Mouse (Mus musculus) c-Kit-negative CD71-positive TER-119-positive erythroid progenitor cells, embryonic 14.5 days (primary cell): ENCODE measurements around the gene Slc43a2.
"Not testable (repeated sequence)": the region's sequence is repeated elsewhere in the genome, so short reads cannot be mapped to it uniquely, and the experiment has no call there.

Source experiments
- DNase-seq: peaks from one replicate; pipeline ENCODE4 v3.0.0-alpha.2; 2013; ENCODE audit warnings: low read depth, low spot score

Slc43a2 gene

GRCm38 (mm10) chr11:75551321-75551720 lies 19.8 kb downstream of the Slc43a2 start:
- no peak for DNase-seq

DNA sequence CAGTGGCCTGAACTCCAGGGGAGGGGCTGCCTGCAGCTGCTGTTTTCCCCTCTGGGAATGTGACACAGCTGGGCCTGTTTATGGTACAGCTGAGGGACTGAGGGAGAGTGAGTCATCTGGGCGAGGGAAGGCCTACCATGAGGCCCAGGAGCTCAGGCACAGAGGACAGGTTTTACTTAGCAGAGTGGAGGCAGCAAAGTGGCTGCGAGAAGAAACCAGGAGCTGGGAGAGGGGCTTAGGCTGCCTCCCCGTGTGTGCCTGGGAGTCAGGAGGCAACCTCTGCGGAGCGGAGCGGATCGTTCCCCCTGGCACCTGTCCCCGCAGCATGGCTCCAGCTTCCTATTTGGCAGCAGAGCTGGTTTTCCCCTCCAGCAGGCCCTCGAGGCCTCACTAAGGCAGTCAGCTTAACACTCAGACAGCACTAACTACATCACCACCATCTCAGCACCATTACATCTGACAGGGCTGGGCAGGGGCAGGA lies 20.5 kb downstream of the Slc43a2 start:
- no peak for DNase-seq

- DNase-seq: no peak
Measured at GRCm38 (mm10) chr11:75552906-75553482, 21.5 kb downstream of the Slc43a2 start.

DNA sequence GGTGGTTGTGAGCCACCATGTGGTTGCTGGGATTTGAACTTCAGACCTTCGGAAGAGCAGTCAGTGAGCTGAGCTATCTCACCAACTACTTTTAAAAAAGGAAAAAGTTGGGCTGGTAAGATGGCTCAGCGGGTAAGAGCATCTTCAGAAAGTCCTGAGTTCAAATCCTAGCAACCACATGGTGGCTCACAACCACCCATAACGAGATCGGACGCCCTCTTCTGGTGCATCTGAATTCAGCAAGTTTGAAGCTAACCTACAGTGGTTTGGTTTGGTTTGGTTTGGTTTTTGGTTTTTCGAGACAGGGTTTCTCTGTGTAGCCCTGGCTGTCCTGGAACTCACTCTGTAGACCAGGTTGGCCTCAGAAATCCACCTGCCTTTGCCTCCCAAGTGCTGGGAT lies 24.5 kb downstream of the Slc43a2 start:
- not testable (repeated sequence) for DNase-seq

- DNase-seq: no peak
Measured at GRCm38 (mm10) chr11:75557142-75557541, 25.6 kb downstream of the Slc43a2 start.

GRCm38 (mm10) chr11:75558101-75558500 lies 26.6 kb downstream of the Slc43a2 start:
- DNase-seq: no peak

DNA sequence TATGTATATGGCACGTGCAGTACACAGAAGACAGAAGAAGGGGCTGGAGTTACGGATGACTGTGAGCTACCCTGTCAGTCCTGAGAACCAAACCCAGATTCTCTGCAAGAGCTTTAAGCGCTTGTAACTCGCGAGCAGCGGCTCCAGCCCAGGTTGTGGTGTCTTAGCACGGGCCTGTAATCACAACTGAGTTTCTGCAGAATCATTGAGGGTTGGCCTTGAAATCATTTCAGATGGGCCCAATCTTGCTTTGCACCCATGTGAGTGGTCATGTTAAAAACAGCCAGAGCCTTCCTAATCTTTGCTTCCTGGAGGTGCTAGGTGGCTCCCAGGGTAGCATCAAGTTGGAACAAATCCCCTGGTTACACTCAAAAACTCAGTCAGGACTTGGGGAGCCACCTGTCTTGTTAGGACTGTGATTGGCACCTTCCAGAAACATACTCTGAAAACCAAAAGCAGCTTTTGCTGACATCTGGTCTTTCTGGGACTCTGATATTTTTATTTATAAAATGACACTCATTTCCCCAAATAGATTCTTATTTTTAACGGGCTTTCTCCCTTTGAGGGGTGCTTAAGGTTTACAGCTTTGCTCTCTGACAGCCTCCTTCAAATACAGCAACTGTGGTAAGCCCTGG lies 28.5 kb downstream of the Slc43a2 start:
- no peak for DNase-seq

DNA sequence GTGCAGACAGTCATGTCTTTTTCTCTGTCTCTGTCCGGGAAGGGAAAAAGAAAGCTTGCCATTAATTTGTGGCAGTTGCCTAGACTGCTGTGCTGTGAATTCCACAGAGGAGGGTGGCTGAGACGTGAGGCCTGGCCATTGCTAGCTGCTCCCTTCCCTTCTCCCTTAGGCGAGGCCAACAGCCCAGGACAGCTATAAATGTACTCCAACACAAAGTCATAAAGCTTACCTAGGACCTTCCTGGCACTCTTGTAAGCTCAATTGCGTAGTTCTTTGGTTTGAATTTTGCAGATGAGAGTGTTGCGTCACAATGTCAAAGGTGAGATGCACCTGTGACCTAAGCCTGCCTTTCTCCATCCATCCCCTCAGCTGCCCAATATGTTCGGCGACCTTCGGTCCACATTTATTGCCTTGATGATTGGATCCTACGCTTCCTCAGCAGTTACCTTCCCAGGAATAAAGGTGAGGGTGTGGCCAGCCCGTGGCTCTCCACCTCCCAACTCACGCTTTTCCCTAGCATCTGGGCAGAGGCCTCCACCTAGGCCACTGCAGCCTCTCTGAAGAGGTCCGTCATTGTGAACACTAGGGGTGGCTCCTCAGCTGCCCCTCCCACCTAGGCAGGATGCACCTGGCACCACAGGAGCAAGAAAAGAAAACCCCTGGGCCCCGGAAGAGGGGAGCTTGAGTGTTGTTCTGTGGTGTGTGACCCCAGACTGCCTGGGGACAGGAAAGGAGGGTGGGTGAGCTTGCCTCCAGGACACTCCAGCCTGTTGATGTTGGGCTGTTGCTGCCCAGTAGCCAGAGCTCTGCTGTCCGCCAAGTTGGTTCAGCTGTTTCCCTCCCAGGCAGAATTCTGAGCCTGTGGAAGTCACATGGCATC lies 29.3 kb downstream of the Slc43a2 start:
- no peak for DNase-seq

- no peak for DNase-seq
Measured at GRCm38 (mm10) chr11:75561410-75561791, 29.9 kb downstream of the Slc43a2 start.

- DNase-seq: no peak
Measured at GRCm38 (mm10) chr11:75562840-75563239, 31.3 kb downstream of the Slc43a2 start.

DNA sequence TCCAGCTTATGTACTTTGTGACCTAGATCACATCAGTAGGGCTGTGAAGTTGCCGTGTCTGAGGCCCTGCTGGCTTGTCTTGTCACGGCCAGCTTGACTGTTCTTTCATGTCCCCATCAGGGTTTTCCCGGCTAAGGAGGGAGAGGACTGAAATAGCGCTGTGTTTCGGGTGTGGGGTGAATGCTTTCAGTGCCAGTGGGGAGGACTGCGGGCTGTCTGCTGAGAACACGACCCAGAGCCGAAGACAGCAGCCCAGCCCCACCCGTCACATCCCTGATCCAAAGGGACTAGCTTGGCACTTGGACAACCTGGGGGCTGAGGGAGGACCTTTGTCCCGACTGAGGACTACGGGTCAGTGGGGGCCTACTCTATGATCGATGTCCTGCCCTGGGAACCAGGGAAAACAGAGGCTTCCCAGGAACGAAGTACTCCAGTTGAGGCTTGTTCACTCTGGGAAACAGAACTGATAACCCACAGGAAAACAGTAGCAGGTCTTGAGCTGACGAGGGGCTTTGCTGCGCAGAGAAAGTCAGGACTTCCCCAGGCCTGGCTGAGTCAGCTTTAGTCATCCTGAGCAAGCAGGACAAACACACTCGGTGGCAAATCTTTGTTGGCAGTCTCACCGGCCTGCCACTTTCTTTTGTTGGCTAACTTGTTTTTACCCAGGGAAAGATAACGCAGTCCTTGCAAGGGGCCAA lies 32.5 kb downstream of the Slc43a2 start:
- no peak for DNase-seq

- DNase-seq: no peak
Measured at GRCm38 (mm10) chr11:75565849-75566248, 34.4 kb downstream of the Slc43a2 start.

DNA sequence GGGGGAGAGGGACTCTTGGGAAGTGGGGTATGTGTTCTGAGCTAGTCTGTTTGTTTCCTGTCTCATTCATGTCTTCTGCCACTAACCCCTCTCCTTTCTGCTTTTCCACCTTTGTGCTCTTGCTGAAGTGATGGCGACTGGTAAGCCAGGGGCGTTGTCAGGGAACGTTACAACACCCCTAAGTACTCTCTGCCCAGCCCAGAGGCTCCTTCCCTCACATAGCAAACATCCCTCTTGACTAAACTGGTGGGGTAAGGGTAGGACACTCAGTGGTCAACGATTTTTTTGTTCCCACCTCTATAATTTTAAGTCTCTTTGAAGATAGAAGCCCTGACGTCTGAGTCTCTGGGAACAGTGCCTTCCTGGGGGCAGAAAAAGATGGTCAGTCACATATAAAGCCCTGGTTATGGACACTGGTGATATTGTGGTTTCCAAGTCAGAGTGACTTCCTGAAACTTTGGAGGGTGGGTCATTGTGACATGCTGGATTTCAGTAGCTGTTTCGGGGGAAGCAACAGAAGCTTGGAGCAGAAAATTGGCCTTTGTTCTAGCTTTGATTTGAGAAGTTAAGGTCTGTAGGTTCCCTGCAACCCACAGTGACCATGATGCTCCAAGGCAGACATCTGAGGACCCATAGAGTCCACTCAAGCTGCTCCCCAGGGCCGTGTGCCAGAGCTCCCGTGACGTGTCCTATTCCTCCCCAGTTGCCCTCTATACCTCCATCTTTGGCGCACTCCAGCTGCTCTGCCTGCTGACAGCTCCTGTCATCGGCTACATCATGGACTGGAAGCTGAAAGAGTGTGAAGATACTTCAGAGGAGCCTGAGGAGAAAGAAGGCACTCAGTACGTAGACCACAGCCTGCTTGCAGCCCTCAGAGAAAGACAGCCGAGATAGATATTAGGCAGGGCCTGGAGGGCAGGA lies 35.0 kb downstream of the Slc43a2 start:
- no peak for DNase-seq

- no peak for DNase-seq
Measured at GRCm38 (mm10) chr11:75567346-75568114, 36.0 kb downstream of the Slc43a2 start.

GRCm38 (mm10) chr11:75568115-75568511 lies 36.6 kb downstream of the Slc43a2 start:
- DNase-seq: no peak

- DNase-seq: no peak
Measured at GRCm38 (mm10) chr11:75568962-75569361, 37.5 kb downstream of the Slc43a2 start.

DNA sequence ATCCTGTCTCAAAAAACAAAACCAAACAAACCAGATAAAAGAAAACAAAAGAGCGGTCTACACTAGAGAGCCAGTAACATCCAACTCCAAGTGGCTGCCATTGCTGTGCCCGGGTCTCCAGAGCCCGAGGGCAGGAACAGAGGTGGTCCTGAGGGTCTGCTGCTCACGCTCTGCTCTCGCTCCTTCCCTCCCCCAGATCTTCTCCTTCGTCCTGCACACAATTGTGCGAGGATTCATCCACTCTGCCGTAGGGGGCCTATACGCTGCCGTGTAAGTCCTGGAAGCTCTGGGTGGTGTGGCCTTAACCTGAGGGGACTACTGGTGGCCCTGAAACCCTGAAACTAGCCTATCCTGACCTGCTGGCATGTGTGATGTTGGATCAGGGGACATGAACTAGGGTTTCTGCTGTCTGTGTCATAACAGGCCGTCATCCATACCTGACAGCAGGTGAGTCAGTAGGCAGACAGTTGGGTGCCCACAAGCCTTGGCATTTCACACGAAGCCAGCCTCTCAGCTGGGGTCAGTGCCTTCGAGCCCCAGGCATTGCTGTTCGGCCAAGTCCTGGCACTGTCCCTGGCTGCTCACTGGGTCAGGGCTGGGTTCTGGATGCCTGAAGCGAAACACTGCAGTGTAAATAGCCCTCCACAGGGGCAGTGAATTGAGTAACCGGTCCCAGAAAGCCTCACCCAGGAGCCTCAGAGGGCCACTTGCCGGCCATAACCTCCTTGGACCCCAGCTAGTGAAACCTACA lies 39.1 kb downstream of the Slc43a2 start:
- no peak for DNase-seq

- no peak for DNase-seq
Measured at GRCm38 (mm10) chr11:75571126-75571990, 39.9 kb downstream of the Slc43a2 start.
